Mouse (Mus musculus) thymus, adult 2 months (tissue): ENCODE results near the gene Gm8439. TPM values are rescaled to one million over a fixed set of nuclear protein-coding genes. Genes with fewer than 3 reads are reported as not detected.

ENCODE experiments used
- DNase-seq: peaks from one replicate; pipeline ENCODE4 v3.0.0; 2021
- H3K27ac ChIP-seq: fragments of 200-500 bp; 2 replicates; pipeline ENCODE4 v1.5.1; 2012; ENCODE audit warnings: low read length, control low read depth; ENCODE audit not compliant: control insufficient read depth, insufficient read depth
- H3K27me3 ChIP-seq: fragments of 200-500 bp; 2 replicates; pipeline ENCODE4 v1.6.1; 2012; ENCODE audit warnings: mild to moderate bottlenecking, low read length, moderate library complexity, mixed read lengths; ENCODE audit not compliant: control insufficient read depth, insufficient read depth
- H3K36me3 ChIP-seq: fragments of 200-500 bp; 2 replicates; pipeline ENCODE4 v1.6.1; 2012; ENCODE audit warnings: mild to moderate bottlenecking, low read length, moderate library complexity; ENCODE audit not compliant: control insufficient read depth, insufficient read depth
- H3K4me1 ChIP-seq: fragments of 200-500 bp; replicated peaks from 2 replicates; pipeline ENCODE4 v1.6.1; 2012; ENCODE audit warnings: low read length; ENCODE audit not compliant: control insufficient read depth, insufficient read depth
- H3K4me3 ChIP-seq: fragments of 200-500 bp; 2 replicates; pipeline ENCODE4 v1.5.1; 2012; ENCODE audit warnings: mild to moderate bottlenecking, low read length, control low read depth, moderate library complexity; ENCODE audit not compliant: control insufficient read depth, insufficient read depth
- CTCF ChIP-seq: fragments of 200-500 bp; IDR thresholded peaks from 2 replicates; pipeline ENCODE4 v1.5.1; 2012; ENCODE audit warnings: mild to moderate bottlenecking, control low read depth, low read length, moderate library complexity, borderline replicate concordance; ENCODE audit not compliant: control insufficient read depth, poor library complexity, insufficient read depth; ENCODE audit errors: extremely low read depth
- POLR2A ChIP-seq: fragments of 200-500 bp; IDR thresholded peaks from 2 replicates; pipeline ENCODE4 v1.6.1; 2012; ENCODE audit warnings: mild to moderate bottlenecking, low read length, control low read depth, moderate library complexity; ENCODE audit not compliant: control insufficient read depth, poor library complexity, insufficient read depth; ENCODE audit errors: extremely low read depth
- WGBS: fragments of 180-500 bp; shearing (Covaris S2); methylation state at CpG from one replicate; pipeline ENCODE4 v1.1.7; 2018; 5-methylcytosine and 5-hydroxymethylcytosine counted together
- polyA plus RNA-seq: library from polyadenylated mRNA; depleted of rRNA; stranded (reverse); fragments of >200 nt; gene quantifications from 2 replicates; pipeline ENCODE4 v1.2.3, GENCODE M21; 2012; rRNA removed

Gm8439 gene
- not detected in 2 replicates for polyA plus RNA-seq

DNA sequence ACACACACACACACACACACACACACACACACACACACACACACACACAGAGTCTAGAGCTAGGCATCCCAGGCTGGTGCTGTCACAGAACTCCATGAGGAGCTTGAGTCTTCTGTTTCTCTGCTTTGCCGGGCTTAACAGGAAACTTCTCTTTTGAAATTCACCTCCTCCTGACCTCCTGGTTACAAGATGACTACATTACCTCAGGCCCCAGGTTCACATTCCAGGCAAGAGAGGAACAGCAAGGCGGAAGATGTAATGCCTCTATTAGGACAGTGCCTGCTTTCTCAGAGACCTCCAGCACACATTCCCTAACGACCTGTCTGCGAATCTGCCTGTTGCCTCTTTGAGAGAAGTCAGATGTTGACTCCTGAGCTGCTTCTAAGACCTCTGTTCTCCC is at the start of gene Gm8439:
TSS of gene Gm8439 (plus strand) at position 301 of the 400 bp plus-strand sequence.
- DNase-seq, result no peak
- H3K27ac ChIP-seq, result no peak within 1 kb of the TSS
- WGBS, result 72% methylated on average over 4 of the region's 4 CpGs
- H3K27me3 ChIP-seq, result no peaks in the 10 kb centered on the region; the same call in 1 of the 2 replicates
- H3K4me1 ChIP-seq, result peaks cover 3% of the 10 kb centered on the region
- H3K4me3 ChIP-seq, result no peak within 1 kb of the TSS
- H3K36me3 ChIP-seq, result no peaks in the 10 kb centered on the region
- TF ChIP-seq POLR2A (no peak), CTCF (no peak)

DNA sequence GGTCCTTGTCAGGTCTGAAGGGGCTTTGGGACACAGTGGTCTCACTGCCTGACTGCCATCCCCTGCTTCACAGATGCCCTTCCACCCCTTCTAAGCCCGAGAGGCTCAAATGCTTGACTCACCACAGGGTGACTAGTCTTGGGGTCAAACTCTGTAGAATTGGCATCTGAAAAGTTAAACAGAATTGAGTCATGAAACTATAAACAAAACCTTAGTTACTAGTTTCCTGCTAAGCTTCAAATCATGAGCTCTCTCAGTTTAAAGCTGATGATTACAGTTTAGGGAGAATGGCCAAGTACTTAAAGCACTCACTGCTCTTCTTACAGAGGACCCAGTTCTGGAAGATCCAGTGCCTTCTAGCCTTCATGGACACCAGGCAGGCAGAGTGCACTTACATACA is 43.6 kb upstream of the Gm8439 start:
- no peaks in the 10 kb centered on the region for H3K4me1 ChIP-seq
- H3K36me3 ChIP-seq, result peaks cover 57% of the 10 kb centered on the region
- H3K27me3 ChIP-seq, result no peaks in the 10 kb centered on the region
- H3K4me3 ChIP-seq, result no peak overlapping the region
- WGBS, result 90% methylated on average over 1 of the region's 1 CpGs
- TF ChIP-seq POLR2A (no peak), CTCF (no peak)
- DNase-seq, result no peak
- H3K27ac ChIP-seq, result no peak overlapping the region

GRCm38 (mm10) chr4:120556592-120556991 is 32.0 kb upstream of the Gm8439 start:
- no peak overlapping the region for H3K4me3 ChIP-seq
- H3K27me3 ChIP-seq, result no peaks in the 10 kb centered on the region
- no peaks in the 10 kb centered on the region for H3K4me1 ChIP-seq
- 96% methylated on average over 6 of the region's 6 CpGs for WGBS
- TF ChIP-seq CTCF (no peak), POLR2A (no peak)
- no peak overlapping the region for H3K27ac ChIP-seq
- no peak for DNase-seq
- H3K36me3 ChIP-seq, result peaks cover 58% of the 10 kb centered on the region

DNA sequence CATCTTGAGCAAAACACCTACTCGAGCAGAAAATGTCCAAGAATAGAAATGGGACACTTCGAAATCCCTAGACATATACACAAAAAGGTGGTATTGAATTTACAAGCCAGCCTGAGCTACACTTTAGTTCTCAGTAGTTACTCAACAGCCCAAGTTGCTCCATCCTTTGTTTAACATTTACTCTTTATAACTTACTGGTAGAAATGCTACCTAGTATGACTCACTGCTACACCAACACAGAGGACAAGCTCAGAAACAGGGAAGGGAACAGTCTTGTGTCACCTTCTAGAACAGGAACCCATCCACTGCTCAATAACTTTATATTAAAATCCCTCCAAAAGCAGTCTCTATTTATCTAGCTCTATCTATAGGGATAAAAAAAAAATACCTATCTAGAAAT is 22.8 kb upstream of the Gm8439 start:
- Histone ChIP-seq H3K27me3 (no peaks in the 10 kb centered on the region), H3K27ac (no peak overlapping the region), H3K4me3 (no peak overlapping the region), H3K36me3 (peaks cover 4% of the 10 kb centered on the region; the same call in 1 of the 2 replicates), H3K4me1 (peaks cover 7% of the 10 kb centered on the region)
- 90% methylated on average over 2 of the region's 2 CpGs for WGBS
- DNase-seq, result no peak
- TF ChIP-seq CTCF (no peak), POLR2A (no peak)

DNA sequence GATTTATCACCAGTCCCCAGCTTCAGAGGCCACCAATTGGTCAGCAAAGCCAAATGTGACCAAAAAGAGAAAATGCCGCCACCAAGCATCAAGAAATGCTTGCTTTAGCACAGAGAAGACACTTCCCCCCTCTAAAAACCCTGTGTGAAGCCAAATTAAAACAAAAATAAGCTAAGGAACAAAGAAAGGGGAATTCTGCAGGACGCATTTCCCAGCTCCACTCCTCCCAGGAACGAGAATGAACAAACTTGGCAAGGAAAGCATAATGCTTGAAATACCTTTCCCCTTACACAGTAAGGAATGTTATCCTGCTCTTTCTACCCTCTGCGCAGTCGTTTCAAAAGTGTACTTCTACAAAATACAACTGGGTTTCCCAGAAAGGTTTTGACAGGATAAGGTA is 20.5 kb upstream of the Gm8439 start:
- peaks cover 12% of the 10 kb centered on the region for H3K4me1 ChIP-seq
- no peak for DNase-seq
- no peak for TF ChIP-seq POLR2A
- TF ChIP-seq CTCF, result no peak
- no peaks in the 10 kb centered on the region for H3K27me3 ChIP-seq
- H3K4me3 ChIP-seq, result no peak overlapping the region
- WGBS, result 91% methylated on average over 5 of the region's 5 CpGs
- H3K36me3 ChIP-seq, result peaks cover 4% of the 10 kb centered on the region; the same call in 1 of the 2 replicates
- H3K27ac ChIP-seq, result no peak overlapping the region

- Histone ChIP-seq H3K36me3 (0 out of 2 replicates have a peak, but pooled peaks cover 3% of the 10 kb centered on the region), H3K27me3 (no peaks in the 10 kb centered on the region), H3K4me1 (peaks cover 12% of the 10 kb centered on the region), H3K4me3 (peak overlapping the region; percentile 78), H3K27ac (no peak overlapping the region)
- TF ChIP-seq POLR2A, result no peak
- no peak for TF ChIP-seq CTCF
- 9% methylated on average over 4 of the region's 4 CpGs for WGBS
- DNase-seq, result no peak
Measured at GRCm38 (mm10) chr4:120569025-120569424, 19.5 kb upstream of the Gm8439 start.

GRCm38 (mm10) chr4:120569486-120570437 is 18.8 kb upstream of the Gm8439 start, which contains the start of gene Ctps:
Gene Ctps (minus strand): TSS chr4:120570276.
- TF ChIP-seq CTCF (no peak; the same call in 1 of the 2 replicates), POLR2A (peak; percentile 19)
- peak within 1 kb of the TSS; percentile 78 for H3K4me3 ChIP-seq
- peak within 1 kb of the TSS; percentile 9; the same call in 1 of the 2 replicates for H3K27ac ChIP-seq
- H3K36me3 ChIP-seq, result no peaks in the 10 kb centered on the region
- H3K27me3 ChIP-seq, result no peaks in the 10 kb centered on the region
- H3K4me1 ChIP-seq, result peaks cover 12% of the 10 kb centered on the region
- peak; percentile 93 for DNase-seq
- WGBS, result under 1% methylated on average over 97 of the region's 97 CpGs
